Mouse (Mus musculus) ES-Bruce4 (cell line): ENCODE data around the gene Rps6ka1.

Experiments
- CTCF ChIP-seq: IDR thresholded peaks from one replicate; pipeline ENCODE4 v1.8.1; 2011; ENCODE audit warnings: low read depth, low read length
- EP300 ChIP-seq: IDR thresholded peaks from 2 replicates; pipeline ENCODE4 v1.6.1; 2011; ENCODE audit warnings: low read depth, low read length; ENCODE audit not compliant: insufficient read depth
- POLR2A ChIP-seq: IDR thresholded peaks from one replicate; pipeline ENCODE4 v1.8.1; 2011; ENCODE audit warnings: low read length; ENCODE audit not compliant: insufficient read depth

GRCm38 (mm10) chr4:133820166-133820565 lies 67.4 kb downstream of the Rps6ka1 start:
- TF ChIP-seq CTCF (no peak), POLR2A (no peak), EP300 (no peak)
